Mouse (Mus musculus): ENCODE measurements around the gene Prpf38a. TPM values are rescaled to one million over a fixed set of nuclear protein-coding genes. Genes with fewer than 3 reads are reported as not detected.
A peak's percentile ranks its signal among the peaks of the same experiment; 100 is the strongest.

Prpf38a gene
- 44.4 and 45.5 TPM in 2 replicates for polyA plus RNA-seq (2015; fragmentation: Nextera tagmentation; extraction: Ambion mirVana)

GRCm38 (mm10) chr4:108578840-108579742, at the start of gene Prpf38a, which contains the start of gene Orc1:
Gene Prpf38a, minus strand, starts transcription at chr4:108579336.
Gene Orc1, plus strand, starts transcription at chr4:108579423.
- peak; percentile 98 for DNase-seq (ENCODE audit: low spot score)
- Histone ChIP-seq H3K9ac (ENCODE audit: low read length) (peak within 1 kb of the TSS; percentile 72), H3K4me3 (ENCODE audit: low read depth, low read length) (peak within 1 kb of the TSS; percentile 81), H3K9me3 (ENCODE audit: control insufficient read depth, low read length) (no peaks in the 10 kb centered on the region), H3K27me3 (ENCODE audit: control insufficient read depth, insufficient read depth, low read length) (no peaks in the 10 kb centered on the region), H3K4me2 (replicated peaks; ENCODE audit: low read depth) (peak within 1 kb of the TSS; percentile 76), H3K27ac (replicated peaks) (peak within 1 kb of the TSS; percentile 78), H3K36me3 (ENCODE audit: control insufficient read depth, insufficient read depth, low read length) (peaks cover 7% of the 10 kb centered on the region; the same call in 1 of the 2 replicates), H3K4me1 (replicated peaks; ENCODE audit: control insufficient read depth, insufficient read depth) (no peaks in the 10 kb centered on the region)
- TF ChIP-seq CTCF (IDR thresholded peaks at IDR 0.05; ENCODE audit: low read depth) (no peak), EP300 (optimal IDR thresholded peaks at IDR 0.05) (peak; percentile 36)
- ATAC-seq (ENCODE audit: low FRiP score, low TSS enrichment): peak; percentile 99
- WGBS: under 1% methylated on average over 64 of the region's 64 CpGs

DNA sequence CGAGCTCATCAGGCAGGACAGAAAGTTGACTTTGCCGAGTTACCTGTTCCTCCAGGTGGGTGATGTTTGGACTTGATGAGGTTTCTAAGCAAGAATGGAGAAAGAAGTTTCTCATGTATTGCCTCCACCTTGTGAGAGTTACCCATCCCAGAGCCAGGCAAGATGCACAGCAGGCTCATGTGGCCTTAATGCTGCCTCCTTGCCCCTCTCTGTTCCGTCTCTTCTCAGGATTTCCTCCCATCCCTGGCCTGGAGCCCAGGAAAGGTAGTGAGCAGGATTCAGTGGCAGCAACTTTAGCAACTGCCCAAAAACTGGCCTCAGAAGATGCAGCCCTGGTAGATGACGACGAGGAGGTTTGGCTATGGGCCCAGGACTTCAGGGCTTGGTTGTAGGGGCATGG, 47.9 kb upstream of the Prpf38a start:
- Histone ChIP-seq H3K9ac (ENCODE audit: low read length) (no peak overlapping the region), H3K4me1 (replicated peaks; ENCODE audit: control insufficient read depth, insufficient read depth) (no peaks in the 10 kb centered on the region), H3K27me3 (ENCODE audit: control insufficient read depth, insufficient read depth, low read length) (no peaks in the 10 kb centered on the region), H3K27ac (replicated peaks) (no peak overlapping the region), H3K9me3 (ENCODE audit: control insufficient read depth, low read length) (no peaks in the 10 kb centered on the region), H3K36me3 (ENCODE audit: control insufficient read depth, insufficient read depth, low read length) (peaks cover 30% of the 10 kb centered on the region), H3K4me3 (ENCODE audit: low read depth, low read length) (no peak overlapping the region), H3K4me2 (replicated peaks; ENCODE audit: low read depth) (no peak overlapping the region)
- ATAC-seq (ENCODE audit: low FRiP score, low TSS enrichment) (no peak), DNase-seq (ENCODE audit: low spot score) (no peak)
- WGBS: 77% methylated on average over 5 of the region's 5 CpGs
- no peak for TF ChIP-seq EP300 (optimal IDR thresholded peaks at IDR 0.05)
- no peak for TF ChIP-seq CTCF (IDR thresholded peaks at IDR 0.05; ENCODE audit: low read depth)

DNA sequence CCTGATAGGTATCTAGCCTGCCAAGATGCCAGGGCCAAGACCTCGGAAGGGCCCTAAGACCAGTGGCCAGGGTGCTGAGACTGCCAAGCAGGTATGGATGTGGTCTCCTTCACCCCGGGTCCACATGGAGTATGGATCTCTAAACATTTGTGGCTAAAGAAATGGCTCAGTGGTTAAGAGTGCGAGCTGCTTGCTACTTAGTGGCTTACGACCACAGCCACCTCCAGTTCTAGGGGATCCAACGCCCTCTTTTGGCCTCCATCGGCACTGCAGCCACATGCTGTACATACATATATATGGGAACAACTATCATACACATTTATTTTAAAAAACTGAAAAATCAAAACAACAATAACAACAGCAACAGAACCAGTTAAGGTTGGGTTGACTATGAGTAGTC, 42.4 kb upstream of the Prpf38a start:
- no peak overlapping the region for H3K4me2 ChIP-seq (replicated peaks; ENCODE audit: low read depth)
- H3K9ac ChIP-seq (ENCODE audit: low read length): no peak overlapping the region
- no peak overlapping the region for H3K4me3 ChIP-seq (ENCODE audit: low read depth, low read length)
- H3K4me1 ChIP-seq (replicated peaks; ENCODE audit: control insufficient read depth, insufficient read depth): peaks cover 4% of the 10 kb centered on the region; the same call in 1 of the 2 replicates
- peaks cover 15% of the 10 kb centered on the region for H3K36me3 ChIP-seq (ENCODE audit: control insufficient read depth, insufficient read depth, low read length)
- no peak for DNase-seq (ENCODE audit: low spot score)
- TF ChIP-seq EP300 (optimal IDR thresholded peaks at IDR 0.05): no peak
- TF ChIP-seq CTCF (IDR thresholded peaks at IDR 0.05; ENCODE audit: low read depth): peak; percentile 36
- ATAC-seq (ENCODE audit: low FRiP score, low TSS enrichment): no peak
- H3K9me3 ChIP-seq (ENCODE audit: control insufficient read depth, low read length): no peaks in the 10 kb centered on the region
- 95% methylated on average over 6 of the region's 6 CpGs for WGBS
- no peaks in the 10 kb centered on the region for H3K27me3 ChIP-seq (ENCODE audit: control insufficient read depth, insufficient read depth, low read length)
- no peak overlapping the region for H3K27ac ChIP-seq (replicated peaks)

DNA sequence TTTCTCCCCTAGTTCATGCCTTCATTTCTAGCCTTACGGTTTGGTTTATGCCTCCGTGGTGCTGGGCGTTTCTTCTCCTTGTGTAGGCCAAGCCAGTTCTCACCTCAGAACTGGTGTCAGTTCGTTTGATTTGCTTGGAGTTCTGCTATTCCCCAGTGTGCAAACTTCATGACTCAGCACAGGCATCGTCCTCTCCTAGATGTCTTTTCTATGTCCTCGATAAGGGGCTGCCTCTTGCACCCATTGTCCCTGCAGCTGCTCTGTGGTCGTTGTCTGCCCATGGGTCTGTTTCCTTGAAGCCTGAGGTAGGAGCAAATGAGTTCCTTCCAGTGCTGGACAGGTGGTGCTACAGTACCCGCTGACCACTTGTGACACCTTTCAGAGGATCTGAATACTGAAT, 41.4 kb upstream of the Prpf38a start:
- peak overlapping the region; percentile 70 for H3K4me3 ChIP-seq (ENCODE audit: low read depth, low read length)
- peaks cover 10% of the 10 kb centered on the region for H3K36me3 ChIP-seq (ENCODE audit: control insufficient read depth, insufficient read depth, low read length)
- H3K4me2 ChIP-seq (replicated peaks; ENCODE audit: low read depth): peak overlapping the region; percentile 78
- no peaks in the 10 kb centered on the region for H3K27me3 ChIP-seq (ENCODE audit: control insufficient read depth, insufficient read depth, low read length)
- peak overlapping the region; percentile 89 for H3K9ac ChIP-seq (ENCODE audit: low read length)
- DNase-seq (ENCODE audit: low spot score) (no peak), ATAC-seq (ENCODE audit: low FRiP score, low TSS enrichment) (no peak)
- WGBS: 12% methylated on average over 8 of the region's 8 CpGs
- peaks cover 4% of the 10 kb centered on the region; the same call in 1 of the 2 replicates for H3K4me1 ChIP-seq (replicated peaks; ENCODE audit: control insufficient read depth, insufficient read depth)
- H3K9me3 ChIP-seq (ENCODE audit: control insufficient read depth, low read length): no peaks in the 10 kb centered on the region
- peak overlapping the region; percentile 89 for H3K27ac ChIP-seq (replicated peaks)
- TF ChIP-seq CTCF (IDR thresholded peaks at IDR 0.05; ENCODE audit: low read depth): no peak
- TF ChIP-seq EP300 (optimal IDR thresholded peaks at IDR 0.05): no peak

GRCm38 (mm10) chr4:108619587-108620341, 40.6 kb upstream of the Prpf38a start, which contains the start of gene Cc2d1b:
Gene Cc2d1b, plus strand, starts transcription at chr4:108619940.
- Histone ChIP-seq H3K4me2 (replicated peaks; ENCODE audit: low read depth) (peak within 1 kb of the TSS; percentile 78), H3K27me3 (ENCODE audit: control insufficient read depth, insufficient read depth, low read length) (no peaks in the 10 kb centered on the region), H3K9ac (ENCODE audit: low read length) (peak within 1 kb of the TSS; percentile 89), H3K36me3 (ENCODE audit: control insufficient read depth, insufficient read depth, low read length) (peaks cover 2% of the 10 kb centered on the region; the same call in 1 of the 2 replicates), H3K4me1 (replicated peaks; ENCODE audit: control insufficient read depth, insufficient read depth) (peaks cover 4% of the 10 kb centered on the region; the same call in 1 of the 2 replicates), H3K4me3 (ENCODE audit: low read depth, low read length) (peak within 1 kb of the TSS; percentile 70), H3K9me3 (ENCODE audit: control insufficient read depth, low read length) (no peaks in the 10 kb centered on the region), H3K27ac (replicated peaks) (peak within 1 kb of the TSS; percentile 92)
- DNase-seq (ENCODE audit: low spot score): peak; percentile 99
- peak; percentile 96 for ATAC-seq (ENCODE audit: low FRiP score, low TSS enrichment)
- WGBS: under 1% methylated on average over 68 of the region's 86 CpGs
- TF ChIP-seq CTCF (IDR thresholded peaks at IDR 0.05; ENCODE audit: low read depth) (peak; percentile 17; the same call in 1 of the 2 replicates), EP300 (optimal IDR thresholded peaks at IDR 0.05) (no peak)

Measured in stomach, postnatal 0 days (tissue).